Mouse (Mus musculus) intestine, embryonic 16.5 days (tissue): ENCODE data around the gene Rsrp1. TPM values are rescaled to one million over a fixed set of nuclear protein-coding genes. Genes with fewer than 3 reads are reported as not detected.

Experiments used
- ATAC-seq: fragments of 200-750 bp; cut with Nextera tagmentation; 2 replicates; pipeline ENCODE4 v1.8.0; 2017; ENCODE audit warnings: moderate TSS enrichment, moderate library complexity
- H3K27ac ChIP-seq: fragments of 300-500 bp; sonication (generic); 2 replicates; pipeline ENCODE4 v1.5.1; 2014; ENCODE audit warnings: mild to moderate bottlenecking, low read length
- H3K27me3 ChIP-seq: fragments of 300-500 bp; sonication (generic); replicated peaks from 2 replicates; pipeline ENCODE4 v1.6.1; 2014; ENCODE audit warnings: low read length, control low read depth, mixed read lengths; ENCODE audit not compliant: control insufficient read depth, insufficient read depth
- H3K36me3 ChIP-seq: fragments of 300-500 bp; sonication (generic); 2 replicates; pipeline ENCODE4 v1.6.1; 2014; ENCODE audit warnings: low read length, control low read depth; ENCODE audit not compliant: control insufficient read depth, insufficient read depth
- H3K4me1 ChIP-seq: fragments of 300-500 bp; sonication (generic); 2 replicates; pipeline ENCODE4 v1.6.1; 2014; ENCODE audit warnings: low read length, control low read depth, mixed read lengths; ENCODE audit not compliant: control insufficient read depth, insufficient read depth
- H3K4me2 ChIP-seq: fragments of 300-500 bp; sonication (generic); 2 replicates; pipeline ENCODE4 v1.6.1; 2014; ENCODE audit warnings: low read depth, low read length, control low read depth
- H3K4me3 ChIP-seq: fragments of 300-500 bp; sonication (generic); 2 replicates; pipeline ENCODE4 v1.5.1; 2014; ENCODE audit warnings: mild to moderate bottlenecking, low read length
- H3K9ac ChIP-seq: fragments of 300-500 bp; sonication (generic); 2 replicates; pipeline ENCODE4 v1.6.1; 2014; ENCODE audit warnings: low read depth, low read length
- H3K9me3 ChIP-seq: fragments of 300-500 bp; sonication (generic); 2 replicates; pipeline ENCODE4 v1.6.1; 2016; ENCODE audit warnings: low read length, control low read depth; ENCODE audit not compliant: control insufficient read depth
- WGBS: fragments of 180-500 bp; shearing (Covaris S2); extraction: QIAGEN DNeasy Blood & Tissue Kit; methylation state at CpG from one replicate; pipeline ENCODE4 v1.1.7; 2014; 5-methylcytosine and 5-hydroxymethylcytosine counted together
- polyA plus RNA-seq: library from polyadenylated mRNA; unstranded; fragments of >200 nt; fragmentation: Nextera tagmentation; extraction: Ambion mirVana; gene quantifications from 2 replicates; pipeline ENCODE4 v1.2.1, GENCODE M21; 2015

Rsrp1 gene
- polyA plus RNA-seq = 462 and 467 TPM in 2 replicates

- H3K9ac ChIP-seq = peak within 1 kb of the TSS; percentile 100
- H3K36me3 ChIP-seq = peaks cover 22% of the 10 kb centered on the region
- peak within 1 kb of the TSS; percentile 100 for H3K4me3 ChIP-seq
- H3K27ac ChIP-seq = peak within 1 kb of the TSS; percentile 97
- under 1% methylated on average over 64 of the region's 64 CpGs for WGBS
- peak within 1 kb of the TSS; percentile 79 for H3K4me2 ChIP-seq
- H3K27me3 ChIP-seq = no peaks in the 10 kb centered on the region
- H3K4me1 ChIP-seq = peaks cover 14% of the 10 kb centered on the region
- H3K9me3 ChIP-seq = no peaks in the 10 kb centered on the region
- peak; percentile 91 for ATAC-seq
Measured at GRCm38 (mm10) chr4:134923258-134924018, at the start of gene Rsrp1. Rsrp1 (plus strand) TSS chr4:134923592.

GRCm38 (mm10) chr4:134876171-134876570 is 47.2 kb upstream of the Rsrp1 start:
- Histone ChIP-seq H3K9ac (no peak overlapping the region), H3K27ac (no peak overlapping the region), H3K4me3 (no peak overlapping the region), H3K27me3 (0 out of 2 replicates have a peak, but pooled peaks cover 2% of the 10 kb centered on the region), H3K4me1 (peaks cover 5% of the 10 kb centered on the region; the same call in 1 of the 2 replicates), H3K4me2 (no peak overlapping the region), H3K9me3 (no peaks in the 10 kb centered on the region), H3K36me3 (no peaks in the 10 kb centered on the region)
- 82% methylated on average over 9 of the region's 9 CpGs for WGBS
- no peak for ATAC-seq

- peak overlapping the region; percentile 33 for H3K4me3 ChIP-seq
- H3K4me2 ChIP-seq = peak overlapping the region; percentile 65
- H3K36me3 ChIP-seq = no peaks in the 10 kb centered on the region
- H3K9ac ChIP-seq = peak overlapping the region; percentile 27; the same call in 1 of the 2 replicates
- peak; percentile 50 for ATAC-seq
- WGBS = 4% methylated on average over 17 of the region's 17 CpGs
- 0 out of 2 replicates have a peak, but pooled peaks cover 2% of the 10 kb centered on the region for H3K27me3 ChIP-seq
- H3K27ac ChIP-seq = no peak overlapping the region
- no peaks in the 10 kb centered on the region for H3K9me3 ChIP-seq
- H3K4me1 ChIP-seq = peaks cover 5% of the 10 kb centered on the region; the same call in 1 of the 2 replicates
Measured at GRCm38 (mm10) chr4:134879410-134879981, 43.9 kb upstream of the Rsrp1 start.

- Histone ChIP-seq H3K9me3 (no peaks in the 10 kb centered on the region), H3K27ac (no peak overlapping the region), H3K36me3 (no peaks in the 10 kb centered on the region), H3K27me3 (0 out of 2 replicates have a peak, but pooled peaks cover 2% of the 10 kb centered on the region), H3K4me2 (peak overlapping the region; percentile 65; the same call in 1 of the 2 replicates), H3K4me1 (peaks cover 5% of the 10 kb centered on the region; the same call in 1 of the 2 replicates), H3K9ac (peak overlapping the region; percentile 27; the same call in 1 of the 2 replicates), H3K4me3 (no peak overlapping the region)
- WGBS = 34% methylated on average over 6 of the region's 6 CpGs
- no peak for ATAC-seq
Measured at GRCm38 (mm10) chr4:134880041-134880440, 43.4 kb upstream of the Rsrp1 start.

GRCm38 (mm10) chr4:134883266-134883665 is 40.1 kb upstream of the Rsrp1 start:
- no peaks in the 10 kb centered on the region for H3K36me3 ChIP-seq
- no peaks in the 10 kb centered on the region for H3K9me3 ChIP-seq
- no peak for ATAC-seq
- H3K4me2 ChIP-seq = no peak overlapping the region
- no peak overlapping the region for H3K27ac ChIP-seq
- H3K27me3 ChIP-seq = 0 out of 2 replicates have a peak, but pooled peaks cover 2% of the 10 kb centered on the region
- H3K4me3 ChIP-seq = no peak overlapping the region
- 33% methylated on average over 7 of the region's 7 CpGs for WGBS
- H3K9ac ChIP-seq = no peak overlapping the region
- peaks cover 5% of the 10 kb centered on the region; the same call in 1 of the 2 replicates for H3K4me1 ChIP-seq

- no peak for ATAC-seq
- no peak overlapping the region for H3K4me2 ChIP-seq
- H3K9me3 ChIP-seq = no peaks in the 10 kb centered on the region
- H3K4me1 ChIP-seq = peaks cover 5% of the 10 kb centered on the region; the same call in 1 of the 2 replicates
- no peaks in the 10 kb centered on the region for H3K36me3 ChIP-seq
- WGBS = 81% methylated on average over 10 of the region's 10 CpGs
- H3K4me3 ChIP-seq = no peak overlapping the region
- no peak overlapping the region for H3K9ac ChIP-seq
- H3K27ac ChIP-seq = no peak overlapping the region
- 0 out of 2 replicates have a peak, but pooled peaks cover 2% of the 10 kb centered on the region for H3K27me3 ChIP-seq
Measured at GRCm38 (mm10) chr4:134883808-134884207, 39.6 kb upstream of the Rsrp1 start.

GRCm38 (mm10) chr4:134884364-134884763 is 39.0 kb upstream of the Rsrp1 start:
- WGBS = 89% methylated on average over 4 of the region's 4 CpGs
- Histone ChIP-seq H3K27ac (no peak overlapping the region), H3K9ac (no peak overlapping the region), H3K9me3 (no peaks in the 10 kb centered on the region), H3K4me2 (no peak overlapping the region), H3K4me3 (no peak overlapping the region), H3K4me1 (peaks cover 4% of the 10 kb centered on the region; the same call in 1 of the 2 replicates), H3K27me3 (0 out of 2 replicates have a peak, but pooled peaks cover 2% of the 10 kb centered on the region), H3K36me3 (no peaks in the 10 kb centered on the region)
- ATAC-seq = no peak

- Histone ChIP-seq H3K27me3 (no peaks in the 10 kb centered on the region), H3K4me1 (no peaks in the 10 kb centered on the region), H3K27ac (no peak overlapping the region), H3K36me3 (no peaks in the 10 kb centered on the region), H3K9ac (no peak overlapping the region), H3K4me2 (no peak overlapping the region), H3K4me3 (no peak overlapping the region), H3K9me3 (no peaks in the 10 kb centered on the region)
- no peak for ATAC-seq
- WGBS = 73% methylated on average over 6 of the region's 6 CpGs
Measured at GRCm38 (mm10) chr4:134892096-134892495, 31.3 kb upstream of the Rsrp1 start.

GRCm38 (mm10) chr4:134897256-134897655 is 26.1 kb upstream of the Rsrp1 start:
- no peaks in the 10 kb centered on the region for H3K4me1 ChIP-seq
- no peak overlapping the region for H3K4me3 ChIP-seq
- H3K9ac ChIP-seq = no peak overlapping the region
- no peak for ATAC-seq
- peaks cover 13% of the 10 kb centered on the region; the same call in 1 of the 2 replicates for H3K36me3 ChIP-seq
- H3K4me2 ChIP-seq = no peak overlapping the region
- 82% methylated on average over 6 of the region's 6 CpGs for WGBS
- no peaks in the 10 kb centered on the region for H3K27me3 ChIP-seq
- H3K27ac ChIP-seq = no peak overlapping the region
- no peaks in the 10 kb centered on the region for H3K9me3 ChIP-seq
